In genomic region chr13:12395571-12395970, GRCm38 (mm10) we compare ENCODE assay signal across 8 mouse cellular contexts. TPM values are rescaled to one million over a fixed set of nuclear protein-coding genes. Genes with fewer than 3 reads are reported as not detected.
DNase-seq lines count a peak whose midpoint lies in the region; ATAC-seq lines count a peak whose summit lies in the region.

No protein-coding gene starts in this region.

- no peaks in the 10 kb centered on the region for H3K9me3 ChIP-seq in embryonic facial prominence, embryonic 14.5 days (ENCODE audit: control insufficient read depth, low read length)
- H3K9me3 ChIP-seq in intestine, embryonic 16.5 days (ENCODE audit: control insufficient read depth, low read length), result no peaks in the 10 kb centered on the region
- H3K9me3 ChIP-seq in midbrain, embryonic 15.5 days, result no peaks in the 10 kb centered on the region

- peaks cover 5% of the 10 kb centered on the region for H3K4me1 ChIP-seq in embryonic facial prominence, embryonic 14.5 days (ENCODE audit: control insufficient read depth, insufficient read depth, low read length)
- peaks cover 4% of the 10 kb centered on the region; the same call in 1 of the 2 replicates for H3K4me1 ChIP-seq in intestine, embryonic 16.5 days (ENCODE audit: control insufficient read depth, insufficient read depth, low read length)
- peaks cover 16% of the 10 kb centered on the region for H3K4me1 ChIP-seq in midbrain, embryonic 15.5 days

- H3K9ac ChIP-seq in embryonic facial prominence, embryonic 14.5 days (ENCODE audit: low read depth, low read length), result peak overlapping the region; percentile 75
- peak overlapping the region; percentile 72 for H3K9ac ChIP-seq in intestine, embryonic 16.5 days (ENCODE audit: low read depth, low read length)
- peak overlapping the region; percentile 47 for H3K9ac ChIP-seq in midbrain, embryonic 15.5 days

- peak overlapping the region; percentile 89 for H3K4me2 ChIP-seq in embryonic facial prominence, embryonic 14.5 days (ENCODE audit: low read depth, low read length)
- H3K4me2 ChIP-seq in intestine, embryonic 16.5 days (ENCODE audit: low read depth, low read length), result peak overlapping the region; percentile 91
- H3K4me2 ChIP-seq in midbrain, embryonic 15.5 days, result peak overlapping the region; percentile 97

- under 1% methylated on average over 23 of the region's 23 CpGs for WGBS in embryonic facial prominence, embryonic 14.5 days
- WGBS in intestine, embryonic 16.5 days, result under 1% methylated on average over 23 of the region's 23 CpGs
- under 1% methylated on average over 23 of the region's 23 CpGs for WGBS in midbrain, embryonic 15.5 days

- H3K36me3 ChIP-seq in embryonic facial prominence, embryonic 14.5 days (ENCODE audit: control insufficient read depth, insufficient read depth, low read length), result peaks cover 32% of the 10 kb centered on the region
- no peaks in the 10 kb centered on the region for H3K36me3 ChIP-seq in intestine, embryonic 16.5 days (ENCODE audit: control insufficient read depth, insufficient read depth, low read length)
- H3K36me3 ChIP-seq in midbrain, embryonic 15.5 days (replicated peaks), result peaks cover 8% of the 10 kb centered on the region; the same call in 1 of the 2 replicates

- ATAC-seq in embryonic facial prominence, embryonic 14.5 days (ENCODE audit: low read depth), result peak; percentile 27; the same call in 1 of the 2 replicates
- ATAC-seq in intestine, embryonic 16.5 days, result peak; percentile 34
- ATAC-seq in midbrain, embryonic 15.5 days (replicated peaks), result no peak

- H3K27ac ChIP-seq in embryonic facial prominence, embryonic 14.5 days (replicated peaks; ENCODE audit: low read depth, low read length), result no peak overlapping the region
- no peak overlapping the region for H3K27ac ChIP-seq in intestine, embryonic 16.5 days (ENCODE audit: low read length)
- no peak overlapping the region for H3K27ac ChIP-seq in midbrain, embryonic 15.5 days

- peak overlapping the region; percentile 90 for H3K4me3 ChIP-seq in embryonic facial prominence, embryonic 14.5 days (ENCODE audit: low read depth, low read length)
- H3K4me3 ChIP-seq in intestine, embryonic 16.5 days (ENCODE audit: low read length), result peak overlapping the region; percentile 92
- peak overlapping the region; percentile 83 for H3K4me3 ChIP-seq in midbrain, embryonic 15.5 days

- no peaks in the 10 kb centered on the region for H3K27me3 ChIP-seq in embryonic facial prominence, embryonic 14.5 days (replicated peaks; ENCODE audit: control insufficient read depth, insufficient read depth, low read length)
- no peaks in the 10 kb centered on the region for H3K27me3 ChIP-seq in intestine, embryonic 16.5 days (replicated peaks; ENCODE audit: control insufficient read depth, insufficient read depth, low read length)
- H3K27me3 ChIP-seq in midbrain, embryonic 15.5 days (replicated peaks), result 0 out of 2 replicates have a peak, but pooled peaks cover 5% of the 10 kb centered on the region

- DNase-seq in layer of hippocampus, adult 11-12 months (ENCODE audit: low spot score), result peak; percentile 22
- no peak for DNase-seq in layer of hippocampus, postnatal 36 days
- peak; percentile 54 for DNase-seq in MN1 (ENCODE audit: low spot score)
- no peak for DNase-seq in embryonic facial prominence, embryonic 14.5 days (ENCODE audit: low spot score)
- no peak for DNase-seq in c-Kit-positive CD71-positive TER-119-positive erythroid progenitor cells, embryonic 14.5 days (ENCODE audit: low spot score)
- no peak for DNase-seq in thymus, adult 18-20 months

RNA-seq across cellular contexts. Expression of gene Heatr1, which starts 0.7 kb away (rescaled TPM):
- total RNA-seq in layer of hippocampus, postnatal 36 days (2021), result 10 to 100 TPM; 27.3 to 31.7 TPM
- polyA plus RNA-seq in embryonic facial prominence, embryonic 14.5 days (2014; fragmentation: Nextera tagmentation; extraction: Ambion mirVana), result 21.0 and 24.5 TPM in 2 replicates
- polyA plus RNA-seq in intestine, embryonic 16.5 days (2015; fragmentation: Nextera tagmentation; extraction: Ambion mirVana), result 10.8 and 11.2 TPM in 2 replicates
- 14.0 and 14.2 TPM in 2 replicates for polyA plus RNA-seq in midbrain, embryonic 15.5 days (2015; fragmentation: Nextera tagmentation; extraction: Ambion mirVana)

RNA-seq across cellular contexts. Expression of gene Actn2, which starts 55.0 kb away (rescaled TPM):
- total RNA-seq in layer of hippocampus, postnatal 36 days (2021), result 10 to 100 TPM; 19.0 to 19.9 TPM
- 358 and 490 TPM in 2 replicates for polyA plus RNA-seq in embryonic facial prominence, embryonic 14.5 days (2014; fragmentation: Nextera tagmentation; extraction: Ambion mirVana)
- polyA plus RNA-seq in intestine, embryonic 16.5 days (2015; fragmentation: Nextera tagmentation; extraction: Ambion mirVana), result 2.0 and 3.5 TPM in 2 replicates
- polyA plus RNA-seq in midbrain, embryonic 15.5 days (2015; fragmentation: Nextera tagmentation; extraction: Ambion mirVana), result 2.8 and 4.6 TPM in 2 replicates

Comparison
In these comparisons a context has a peak if more than half of its experiments do, and no peak if none do; other contexts are left out.
1. DNase-seq: peak in layer of hippocampus, adult 11-12 months (single experiment) and MN1 (single experiment); none in layer of hippocampus, postnatal 36 days (0 of 2), embryonic facial prominence, embryonic 14.5 days (single experiment), c-Kit-positive CD71-positive TER-119-positive erythroid progenitor cells, embryonic 14.5 days (single experiment) and thymus, adult 18-20 months (0 of 2).
2. RNA of gene Actn2, which starts 55.0 kb away (polyA plus RNA-seq): 358 to 490 TPM in embryonic facial prominence, embryonic 14.5 days; 2.8 to 4.6 TPM in midbrain, embryonic 15.5 days and 2.0 to 3.5 TPM in intestine, embryonic 16.5 days; every median in the first group is over 10 times any median in the second.
3. Peak in every context shown above with its lines, with median percentiles within 50 percentile points of each other: H3K4me2 ChIP-seq, H3K4me3 ChIP-seq and H3K9ac ChIP-seq.